Mouse (Mus musculus): ENCODE measurements around the gene Tmem52. TPM values are rescaled to one million over a fixed set of nuclear protein-coding genes. Genes with fewer than 3 reads are reported as not detected.

Gene Tmem52
- polyA plus RNA-seq, 1 experiment, result 0.76 TPM

GRCm38 (mm10) chr4:155481381-155482124 lies 12.6 kb downstream of the Tmem52 start:
- H3K4me1 ChIP-seq (ENCODE audit: control insufficient read depth, insufficient read depth, low read length), result peaks cover 3% of the 10 kb centered on the region
- no peaks in the 10 kb centered on the region for H3K27me3 ChIP-seq (ENCODE audit: control insufficient read depth, insufficient read depth, low read length, poor library complexity, severe bottlenecking)
- no peaks in the 10 kb centered on the region for H3K9me3 ChIP-seq (replicated peaks; ENCODE audit: control insufficient read depth, insufficient read depth, low read length, poor library complexity, severe bottlenecking)
- no peaks in the 10 kb centered on the region for H3K36me3 ChIP-seq (ENCODE audit: control insufficient read depth, insufficient read depth, low read length, poor library complexity, severe bottlenecking)
- H3K4me3 ChIP-seq (ENCODE audit: low read depth, low read length), result peak overlapping the region; percentile 10
- H3K9ac ChIP-seq (ENCODE audit: low read depth, poor library complexity, severe bottlenecking), result peak overlapping the region; percentile 0; the same call in 1 of the 2 replicates
- no peak overlapping the region for H3K27ac ChIP-seq (ENCODE audit: insufficient read depth, low read length)
- TF ChIP-seq EP300 (IDR thresholded peaks at IDR 0.05; ENCODE audit: insufficient read depth, low read depth, low read length), result no peak
- no peak for TF ChIP-seq POLR2A (IDR thresholded peaks at IDR 0.05; ENCODE audit: insufficient read depth, low read length)
- TF ChIP-seq CTCF (IDR thresholded peaks at IDR 0.05; ENCODE audit: low read depth, low read length), result peak; percentile 84

- Histone ChIP-seq H3K27me3 (ENCODE audit: control insufficient read depth, insufficient read depth, low read length, poor library complexity, severe bottlenecking) (no peaks in the 10 kb centered on the region), H3K9ac (ENCODE audit: low read depth, poor library complexity, severe bottlenecking) (peak overlapping the region; percentile 0; the same call in 1 of the 2 replicates), H3K9me3 (replicated peaks; ENCODE audit: control insufficient read depth, insufficient read depth, low read length, poor library complexity, severe bottlenecking) (no peaks in the 10 kb centered on the region), H3K4me1 (ENCODE audit: control insufficient read depth, insufficient read depth, low read length) (peaks cover 3% of the 10 kb centered on the region), H3K36me3 (ENCODE audit: control insufficient read depth, insufficient read depth, low read length, poor library complexity, severe bottlenecking) (no peaks in the 10 kb centered on the region), H3K4me3 (ENCODE audit: low read depth, low read length) (peak overlapping the region; percentile 10; the same call in 1 of the 2 replicates), H3K27ac (ENCODE audit: insufficient read depth, low read length) (no peak overlapping the region)
- TF ChIP-seq EP300 (IDR thresholded peaks at IDR 0.05; ENCODE audit: insufficient read depth, low read depth, low read length), result no peak
- TF ChIP-seq CTCF (IDR thresholded peaks at IDR 0.05; ENCODE audit: low read depth, low read length), result no peak
- no peak for TF ChIP-seq POLR2A (IDR thresholded peaks at IDR 0.05; ENCODE audit: insufficient read depth, low read length)
Measured at GRCm38 (mm10) chr4:155482125-155482480, 13.2 kb downstream of the Tmem52 start.

GRCm38 (mm10) chr4:155482733-155483540 lies 14.0 kb downstream of the Tmem52 start:
- Histone ChIP-seq H3K27me3 (ENCODE audit: control insufficient read depth, insufficient read depth, low read length, poor library complexity, severe bottlenecking) (no peaks in the 10 kb centered on the region), H3K9me3 (replicated peaks; ENCODE audit: control insufficient read depth, insufficient read depth, low read length, poor library complexity, severe bottlenecking) (no peaks in the 10 kb centered on the region), H3K4me1 (ENCODE audit: control insufficient read depth, insufficient read depth, low read length) (peaks cover 3% of the 10 kb centered on the region), H3K36me3 (ENCODE audit: control insufficient read depth, insufficient read depth, low read length, poor library complexity, severe bottlenecking) (no peaks in the 10 kb centered on the region), H3K9ac (ENCODE audit: low read depth, poor library complexity, severe bottlenecking) (no peak overlapping the region; the same call in 1 of the 2 replicates), H3K4me3 (ENCODE audit: low read depth, low read length) (no peak overlapping the region), H3K27ac (ENCODE audit: insufficient read depth, low read length) (peak overlapping the region; percentile 18)
- TF ChIP-seq CTCF (IDR thresholded peaks at IDR 0.05; ENCODE audit: low read depth, low read length), result no peak
- 0 out of 2 replicates have a peak, but pooled peaks have one; percentile 8 for TF ChIP-seq EP300 (IDR thresholded peaks at IDR 0.05; ENCODE audit: insufficient read depth, low read depth, low read length)
- no peak for TF ChIP-seq POLR2A (IDR thresholded peaks at IDR 0.05; ENCODE audit: insufficient read depth, low read length)

- H3K27me3 ChIP-seq (ENCODE audit: control insufficient read depth, insufficient read depth, low read length, poor library complexity, severe bottlenecking), result no peaks in the 10 kb centered on the region
- H3K4me1 ChIP-seq (ENCODE audit: control insufficient read depth, insufficient read depth, low read length), result peaks cover 3% of the 10 kb centered on the region
- TF ChIP-seq EP300 (IDR thresholded peaks at IDR 0.05; ENCODE audit: insufficient read depth, low read depth, low read length) (no peak), CTCF (IDR thresholded peaks at IDR 0.05; ENCODE audit: low read depth, low read length) (no peak), POLR2A (IDR thresholded peaks at IDR 0.05; ENCODE audit: insufficient read depth, low read length) (no peak)
- no peaks in the 10 kb centered on the region for H3K9me3 ChIP-seq (replicated peaks; ENCODE audit: control insufficient read depth, insufficient read depth, low read length, poor library complexity, severe bottlenecking)
- H3K36me3 ChIP-seq (ENCODE audit: control insufficient read depth, insufficient read depth, low read length, poor library complexity, severe bottlenecking), result no peaks in the 10 kb centered on the region
- no peak overlapping the region for H3K4me3 ChIP-seq (ENCODE audit: low read depth, low read length)
- H3K27ac ChIP-seq (ENCODE audit: insufficient read depth, low read length), result no peak overlapping the region
- no peak overlapping the region for H3K9ac ChIP-seq (ENCODE audit: low read depth, poor library complexity, severe bottlenecking)
Measured at GRCm38 (mm10) chr4:155485521-155485920, 16.6 kb downstream of the Tmem52 start.

- no peak for TF ChIP-seq CTCF (IDR thresholded peaks at IDR 0.05; ENCODE audit: low read depth, low read length)
- TF ChIP-seq EP300 (IDR thresholded peaks at IDR 0.05; ENCODE audit: insufficient read depth, low read depth, low read length), result no peak
- TF ChIP-seq POLR2A (IDR thresholded peaks at IDR 0.05; ENCODE audit: insufficient read depth, low read length), result no peak
- Histone ChIP-seq H3K27ac (ENCODE audit: insufficient read depth, low read length) (no peak overlapping the region), H3K9me3 (replicated peaks; ENCODE audit: control insufficient read depth, insufficient read depth, low read length, poor library complexity, severe bottlenecking) (no peaks in the 10 kb centered on the region), H3K4me1 (ENCODE audit: control insufficient read depth, insufficient read depth, low read length) (peaks cover 3% of the 10 kb centered on the region), H3K9ac (ENCODE audit: low read depth, poor library complexity, severe bottlenecking) (no peak overlapping the region), H3K4me3 (ENCODE audit: low read depth, low read length) (no peak overlapping the region), H3K36me3 (ENCODE audit: control insufficient read depth, insufficient read depth, low read length, poor library complexity, severe bottlenecking) (no peaks in the 10 kb centered on the region), H3K27me3 (ENCODE audit: control insufficient read depth, insufficient read depth, low read length, poor library complexity, severe bottlenecking) (no peaks in the 10 kb centered on the region)
Measured at GRCm38 (mm10) chr4:155487746-155488145, 18.8 kb downstream of the Tmem52 start.
